Comparison of ENCODE assay signal across 14 mouse cellular contexts in genomic region chr16:52405272-52405671, GRCm38 (mm10).
"Had no signal": no experiment of that assay in that cellular context is flagged by ENCODE, and none has a peak within 500 bp of the region (broad histone marks: within the 10 kb centered on the region; RNA-seq: fewer than 3 reads in every experiment).

No protein-coding gene starts in this region.

- H3K4me2 ChIP-seq: liver, embryonic 11.5 days; liver, embryonic 15.5 days; midbrain, embryonic 15.5 days; neural tube, embryonic 15.5 days had no signal

- H3K4me3 ChIP-seq: left cerebral cortex, adult 2 months; limb, embryonic 10.5 days; liver, embryonic 15.5 days; midbrain, embryonic 10.5 days; midbrain, embryonic 15.5 days; neural tube, embryonic 15.5 days had no signal

- ATAC-seq: lung, postnatal 0 days; midbrain, embryonic 15.5 days had no signal

- H3K27me3 ChIP-seq: liver, embryonic 15.5 days; midbrain, embryonic 15.5 days; neural tube, embryonic 15.5 days had no signal

- H3K4me1 ChIP-seq: limb, embryonic 10.5 days; liver, embryonic 15.5 days; midbrain, embryonic 10.5 days; midbrain, embryonic 15.5 days; neural tube, embryonic 15.5 days had no signal

- H3K36me3 ChIP-seq: limb, embryonic 10.5 days; liver, embryonic 15.5 days; midbrain, embryonic 10.5 days; midbrain, embryonic 15.5 days; neural tube, embryonic 15.5 days had no signal

- DNase-seq: kidney, adult 8-10 months; kidney, postnatal 25 days; lung, adult 2 months; lung, postnatal 36 days; thymus, adult 18-20 months; thymus, postnatal 14 days had no signal

- H3K9ac ChIP-seq: liver, embryonic 15.5 days; midbrain, embryonic 15.5 days; neural tube, embryonic 15.5 days had no signal

- H3K27ac ChIP-seq: left cerebral cortex, adult 2 months; limb, embryonic 10.5 days; liver, embryonic 15.5 days; midbrain, embryonic 10.5 days; midbrain, embryonic 15.5 days; neural tube, embryonic 15.5 days had no signal

- H3K9me3 ChIP-seq: limb, embryonic 10.5 days; liver, embryonic 15.5 days; midbrain, embryonic 10.5 days; midbrain, embryonic 15.5 days; neural tube, embryonic 15.5 days had no signal
